Mouse (Mus musculus) olfactory bulb, adult 2 months (tissue): Measurements from ENCODE around the gene Naa35.

ENCODE experiments used
- CTCF ChIP-seq: fragments of 200-500 bp; IDR thresholded peaks from 2 replicates; pipeline ENCODE4 v1.5.1; 2012; ENCODE audit warnings: low read depth, mild to moderate bottlenecking, low read length, moderate library complexity; ENCODE audit not compliant: insufficient read depth
- POLR2A ChIP-seq: fragments of 200-500 bp; IDR thresholded peaks from 2 replicates; pipeline ENCODE4 v1.6.1; 2012; ENCODE audit warnings: mild to moderate bottlenecking, low read depth, low read length, moderate library complexity; ENCODE audit not compliant: insufficient read depth

DNA sequence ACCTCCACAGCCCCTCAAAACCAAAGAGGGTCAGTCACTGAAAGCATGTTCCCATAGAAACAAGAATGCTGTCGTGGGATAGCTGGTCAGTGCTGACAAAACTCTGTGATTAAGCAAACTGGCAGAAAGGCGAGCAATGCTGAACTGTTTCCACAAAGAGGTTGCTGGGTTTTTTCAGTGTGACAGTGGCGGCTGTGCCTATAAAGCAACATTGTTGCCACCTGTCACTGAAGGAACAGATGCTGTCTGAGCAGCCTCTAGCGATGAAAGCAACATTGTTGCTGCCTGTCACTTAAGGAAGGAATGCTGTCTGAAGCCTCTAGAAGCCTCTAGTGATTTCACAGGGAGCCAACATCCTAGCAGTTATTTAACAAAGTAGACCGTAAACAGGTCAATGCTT is 67.6 kb downstream of the Naa35 start:
- TF ChIP-seq POLR2A (no peak), CTCF (no peak)
